Mouse (Mus musculus) right cerebral cortex, postnatal 36 days (tissue): ENCODE measurements around the gene Tcf20.
A peak's percentile ranks its signal among the peaks of the same experiment; 100 is the strongest.
"Not testable (repeated sequence)": the region's sequence is repeated elsewhere in the genome, so short reads cannot be mapped to it uniquely, and the experiment has no call there.

Experiments used
- DNase-seq, 2 experiments: peaks; one replicate each; pipeline ENCODE4 v3.0.0; 2022; ENCODE audit warnings: low spot score in 2 of 2, mixed read lengths in 1 of 2

The Tcf20 gene

DNA sequence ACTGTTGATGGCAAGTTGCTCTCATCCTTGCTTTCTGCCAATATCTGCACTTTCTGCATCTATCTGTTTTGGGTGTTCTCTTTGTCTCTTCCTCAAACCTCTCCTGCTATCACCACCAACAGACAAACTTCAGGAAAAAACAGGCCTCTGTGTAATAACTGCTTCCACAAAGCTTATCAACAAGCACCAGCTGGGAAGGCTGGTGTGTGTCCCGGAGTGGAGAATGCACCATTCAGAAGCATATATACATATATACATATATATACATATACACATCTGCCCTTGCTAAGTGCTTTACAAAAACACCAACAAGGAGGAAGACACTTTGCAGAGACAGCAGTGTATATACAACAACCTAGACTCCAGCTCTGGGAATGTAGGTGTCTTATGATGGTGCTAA is 177.1 kb downstream of the Tcf20 start:
- no peak for DNase-seq

DNA sequence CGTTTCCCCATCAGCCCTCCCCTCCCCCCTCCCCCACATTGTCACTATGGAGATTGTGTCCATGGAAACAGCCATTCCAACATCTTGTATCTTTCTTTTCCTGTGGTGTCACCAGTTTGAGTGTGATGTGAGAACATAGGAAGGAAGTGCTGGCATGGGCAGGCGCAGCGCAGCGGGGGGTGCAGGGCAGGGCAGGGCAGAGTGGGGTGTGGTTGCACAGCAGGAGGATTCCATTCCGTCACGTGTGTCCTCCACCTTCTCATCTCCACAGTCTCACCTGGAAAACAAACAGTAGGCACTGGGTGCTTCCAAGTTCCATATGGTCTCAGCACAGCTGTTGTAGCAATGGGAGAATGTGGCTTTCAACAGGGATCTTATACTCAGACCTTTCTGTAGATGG is 178.2 kb downstream of the Tcf20 start:
- no peak for DNase-seq

DNA sequence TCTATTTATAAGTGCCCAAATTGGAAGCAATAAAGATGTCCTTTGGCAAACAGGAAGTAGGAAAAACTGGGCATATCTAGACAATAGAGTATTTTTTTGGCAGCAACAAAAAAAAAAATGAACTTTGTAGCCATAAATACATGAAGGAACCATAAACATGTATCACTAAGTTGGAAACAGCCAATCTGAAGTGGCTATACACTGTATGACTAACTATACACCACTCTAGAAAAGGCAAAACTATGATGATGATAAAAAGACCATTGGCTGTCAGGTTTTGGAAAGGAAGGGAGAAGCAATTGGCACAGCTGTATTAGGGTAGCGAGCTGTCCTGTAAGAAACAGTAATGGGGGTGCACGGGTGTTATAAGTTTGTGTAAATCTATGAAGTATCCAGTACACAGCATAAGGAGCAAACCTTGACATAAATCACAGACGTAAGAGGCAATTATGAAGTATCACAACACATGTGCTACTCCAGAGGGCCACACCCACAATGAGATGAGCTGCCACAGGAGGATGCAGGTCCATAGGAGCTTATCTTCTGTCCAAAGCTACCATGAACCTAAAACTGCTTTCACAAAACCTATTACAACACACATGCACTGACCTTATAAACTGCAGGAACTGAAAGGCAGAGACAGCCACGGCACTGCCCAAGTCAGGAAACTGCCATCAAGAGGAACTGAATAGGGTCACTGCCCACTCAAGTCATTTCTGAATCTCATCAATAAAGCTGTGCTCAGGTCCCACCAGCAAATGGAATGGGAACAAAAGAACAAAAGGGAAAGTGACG is 180.5 kb downstream of the Tcf20 start:
- no peak for DNase-seq

DNA sequence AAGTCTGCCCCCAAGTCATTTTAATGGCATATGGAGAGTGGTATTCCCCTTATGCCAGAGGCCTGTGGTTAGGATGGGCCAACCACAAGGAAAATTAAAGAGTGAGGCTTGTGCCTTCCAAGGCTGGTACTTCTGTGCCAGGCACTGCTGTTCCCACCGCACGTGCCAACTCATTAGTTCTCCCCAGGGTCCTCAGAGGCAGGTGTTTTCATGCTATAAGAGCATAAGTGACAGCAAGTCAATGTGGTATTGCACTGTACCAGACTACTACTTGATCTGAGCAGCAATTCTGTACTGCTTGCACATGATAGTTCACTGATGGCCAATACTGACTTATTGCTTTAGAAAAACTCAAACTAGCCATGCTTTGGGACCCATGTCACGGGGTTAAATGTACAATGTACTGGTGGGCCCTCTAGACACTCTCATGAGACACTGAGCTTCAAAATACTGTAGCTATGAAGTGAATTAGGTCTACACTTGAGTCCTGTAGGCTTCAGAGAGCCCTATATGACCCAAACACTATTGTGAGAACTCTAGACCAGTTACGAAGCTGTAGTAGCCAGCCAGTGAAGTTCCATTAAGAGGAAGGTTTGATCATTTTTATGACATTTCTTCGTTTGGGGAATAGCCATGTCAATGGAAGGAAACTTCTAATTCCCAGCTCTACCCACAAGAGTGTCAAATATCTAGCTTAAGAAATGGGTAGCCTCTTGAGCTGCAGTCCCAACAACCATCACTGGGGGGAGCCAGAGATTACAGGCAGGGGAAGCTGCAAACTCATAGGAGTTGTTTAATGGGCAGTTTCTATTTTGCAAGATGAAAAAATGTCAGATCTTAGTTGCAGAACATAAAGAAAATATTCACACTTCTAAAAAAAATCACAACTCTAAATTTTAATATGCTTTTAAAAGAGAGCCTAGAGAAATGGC is 182.7 kb downstream of the Tcf20 start:
- peak; percentile 56 to 62 for DNase-seq

DNA sequence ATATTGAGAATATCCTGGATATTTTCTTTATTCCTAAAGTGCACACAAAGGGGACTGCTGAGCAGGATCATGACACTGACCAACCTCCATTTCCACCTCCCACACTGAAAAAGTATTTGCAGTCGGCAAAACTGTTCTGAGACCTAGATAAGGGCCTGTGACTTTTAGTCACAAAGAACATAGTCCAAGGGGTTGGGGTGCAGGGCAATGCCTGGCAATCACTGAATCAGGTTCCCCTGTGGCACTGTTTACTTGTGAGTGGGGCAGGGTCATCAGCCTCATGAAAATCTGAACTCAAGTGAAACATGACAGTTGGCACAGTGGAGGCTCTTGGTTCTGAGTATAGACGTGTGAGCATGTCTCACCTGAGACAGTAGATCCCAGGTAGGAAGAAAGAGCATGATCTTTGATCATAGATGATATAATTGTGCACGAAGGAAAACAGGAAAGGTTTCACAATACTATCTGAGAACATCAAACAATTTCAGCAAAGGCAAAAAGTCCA is 191.7 kb downstream of the Tcf20 start:
- DNase-seq, result no peak

DNA sequence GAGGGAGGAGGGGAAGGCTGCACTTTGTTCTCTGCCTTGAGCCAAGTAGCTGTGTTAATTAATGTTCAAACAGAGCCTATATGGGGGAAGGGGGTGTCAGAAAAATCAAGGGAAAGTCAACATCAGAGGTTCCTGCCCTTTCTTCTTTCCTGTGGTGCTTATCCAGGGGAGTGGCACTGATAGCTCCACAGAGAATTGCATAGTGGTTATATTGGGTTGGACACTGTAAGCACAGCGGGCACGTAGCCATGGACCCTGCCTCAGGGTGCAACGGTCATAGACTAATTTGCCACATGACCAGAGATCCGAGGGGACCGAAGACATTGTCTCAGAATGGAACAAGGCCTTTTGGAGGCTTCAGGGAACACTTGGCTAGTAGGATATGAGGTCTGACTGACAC is 193.4 kb downstream of the Tcf20 start, which contains the start of gene Cyp2d26:
TSS of gene Cyp2d26 (minus strand) at position 18 of the 400 bp plus-strand sequence.
- no peak for DNase-seq

DNA sequence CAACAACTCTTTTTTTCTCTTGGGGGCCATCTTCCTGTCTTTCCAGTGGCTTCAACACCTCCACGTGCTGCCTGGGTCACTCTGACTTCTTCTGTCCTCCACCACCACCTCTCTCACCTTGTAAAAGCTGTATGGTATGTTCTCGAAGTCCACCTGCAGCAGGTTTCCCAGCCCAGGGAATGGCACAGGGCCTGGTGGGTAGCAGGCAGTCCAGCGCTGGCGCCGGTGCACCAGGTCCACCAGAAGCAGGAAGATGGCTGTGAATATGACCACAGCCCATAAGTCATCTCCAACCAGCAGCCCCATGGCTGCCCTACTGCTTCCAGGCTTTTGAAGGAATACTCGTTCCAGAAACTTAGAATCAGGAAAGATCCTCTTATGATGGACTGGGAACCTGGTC is 193.8 kb downstream of the Tcf20 start:
- DNase-seq, result no peak

DNA sequence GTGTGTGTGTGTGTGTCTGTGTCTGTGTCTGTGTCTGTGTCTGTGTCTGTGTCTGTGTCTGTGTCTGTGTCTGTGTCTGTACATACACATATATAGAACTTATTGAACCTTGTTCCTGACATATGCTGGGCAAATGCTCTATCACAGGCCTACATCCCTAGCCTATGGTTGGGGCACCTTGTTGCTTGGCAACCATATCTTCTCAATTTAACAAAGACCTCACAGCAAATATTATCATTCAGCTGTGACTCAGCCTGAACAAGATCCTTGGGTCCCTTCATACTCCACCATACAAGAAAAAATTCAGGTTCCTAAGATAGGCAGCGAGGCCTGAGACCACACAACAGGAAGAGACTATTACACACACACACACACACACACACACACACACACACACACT is 194.2 kb downstream of the Tcf20 start:
- no peak for DNase-seq

DNA sequence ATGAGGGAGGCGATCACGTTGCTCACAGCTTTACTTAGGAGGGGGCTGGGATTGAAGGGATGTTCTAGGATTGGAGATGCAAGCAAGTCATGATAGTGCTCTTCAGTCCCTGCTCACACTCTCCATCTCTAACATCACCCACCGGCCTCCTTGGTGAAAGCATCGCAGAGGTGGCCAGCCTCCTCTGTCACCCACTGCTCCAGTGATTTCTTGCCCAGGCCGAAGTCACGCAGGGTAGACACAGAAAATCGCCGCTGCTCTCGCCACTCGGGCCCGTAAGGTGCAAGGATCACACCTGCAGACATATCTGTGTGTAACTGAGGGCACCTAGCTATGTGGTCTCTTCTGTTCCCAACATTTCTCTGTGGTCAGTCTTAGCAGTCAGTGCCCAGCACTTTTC is 195.1 kb downstream of the Tcf20 start:
- DNase-seq, result no peak

DNA sequence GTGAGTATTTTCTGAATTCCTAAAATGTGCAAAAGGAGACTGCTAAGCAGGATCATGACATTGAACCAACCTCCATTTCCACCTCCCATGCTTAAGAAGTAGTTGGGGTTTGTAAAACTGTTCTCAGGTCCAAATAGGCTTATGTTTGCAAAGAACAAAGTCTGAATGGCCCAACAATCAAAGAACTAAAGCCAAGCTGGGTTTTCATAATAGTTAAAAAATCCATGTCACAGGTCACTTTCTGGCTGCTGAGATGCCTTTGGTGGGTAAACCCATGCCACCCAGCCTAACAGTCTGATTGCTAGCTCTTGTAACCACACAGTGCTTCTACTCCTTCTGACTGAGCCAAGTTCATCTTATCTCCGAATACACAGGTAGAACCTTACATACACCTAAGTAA is 203.1 kb downstream of the Tcf20 start:
- no peak for DNase-seq

DNA sequence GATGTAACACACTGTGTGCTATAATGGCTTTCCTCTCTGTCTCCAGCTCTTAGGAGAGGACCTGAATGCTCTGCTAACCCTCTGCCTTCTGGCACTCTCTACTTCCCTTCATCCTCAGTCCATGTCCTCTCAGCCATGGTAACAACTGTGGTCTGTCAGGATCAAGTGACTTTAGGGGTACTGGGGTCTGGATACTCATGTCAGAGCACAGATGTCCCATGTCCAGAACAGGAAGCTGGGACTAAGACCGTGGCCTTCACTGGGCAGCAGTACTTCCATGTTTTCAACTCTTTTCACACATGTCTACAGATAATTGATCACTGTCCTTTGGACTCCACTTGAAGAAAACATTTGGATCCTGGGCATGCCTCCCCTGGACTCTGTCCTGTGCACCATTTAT is 203.9 kb downstream of the Tcf20 start:
- DNase-seq, result no peak

DNA sequence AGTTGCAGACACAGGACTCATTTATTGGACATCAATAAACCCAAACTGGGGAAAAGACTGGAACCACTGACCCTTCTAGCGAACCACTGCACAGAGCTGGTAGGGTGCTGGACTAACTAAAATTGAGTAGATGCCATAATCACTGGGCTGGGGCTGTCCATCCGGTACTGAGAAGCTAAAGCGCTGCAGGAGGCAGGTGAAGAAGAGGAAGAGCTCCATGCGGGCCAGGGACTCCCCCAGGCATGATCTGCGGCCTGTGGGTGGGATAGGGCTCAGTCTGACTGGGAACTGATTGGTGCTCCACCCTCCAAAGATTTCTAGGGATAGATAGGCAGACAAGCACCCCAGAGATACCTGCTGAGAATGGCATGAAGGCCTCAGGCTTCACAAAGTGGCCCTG is 209.8 kb downstream of the Tcf20 start:
- DNase-seq, result not testable (repeated sequence)

DNA sequence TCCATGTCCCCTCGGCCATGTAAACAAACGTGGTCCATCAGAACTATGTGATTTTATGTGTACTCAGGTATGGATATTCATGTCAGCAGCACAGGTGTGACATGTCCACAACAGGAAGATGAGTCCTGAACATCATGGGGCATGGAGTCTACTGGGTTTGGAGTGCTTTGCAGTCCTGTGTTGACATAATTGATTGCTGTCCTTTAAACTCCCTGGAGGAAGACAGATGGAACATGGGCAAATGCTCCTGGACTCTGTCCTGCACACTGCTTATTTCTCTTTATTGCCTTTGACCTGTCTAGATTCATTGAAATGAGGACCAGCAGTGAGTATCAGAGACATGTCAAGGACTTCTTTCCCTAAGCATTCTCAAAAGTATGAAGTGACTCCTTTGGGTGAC is 221.7 kb downstream of the Tcf20 start:
- DNase-seq, result no peak

DNA sequence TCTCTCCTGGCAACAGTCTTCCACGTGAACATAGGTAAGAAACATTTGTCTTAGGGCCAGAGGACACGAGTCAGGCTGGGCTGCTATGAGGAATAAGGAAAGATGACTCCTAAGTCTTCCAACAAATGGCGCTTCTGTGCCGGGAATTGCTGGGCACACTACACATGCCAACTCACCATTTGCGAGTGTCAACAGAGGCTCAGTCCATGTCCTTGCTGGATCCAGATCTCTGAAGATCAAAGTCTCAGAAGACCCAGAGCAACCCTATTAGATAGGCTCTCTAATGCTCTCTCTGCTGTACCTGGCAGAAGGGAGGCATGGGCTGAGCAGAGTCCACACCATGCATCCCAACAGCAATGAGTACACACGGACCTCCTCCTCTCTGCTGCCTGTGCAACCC is 222.8 kb downstream of the Tcf20 start:
- no peak for DNase-seq

DNA sequence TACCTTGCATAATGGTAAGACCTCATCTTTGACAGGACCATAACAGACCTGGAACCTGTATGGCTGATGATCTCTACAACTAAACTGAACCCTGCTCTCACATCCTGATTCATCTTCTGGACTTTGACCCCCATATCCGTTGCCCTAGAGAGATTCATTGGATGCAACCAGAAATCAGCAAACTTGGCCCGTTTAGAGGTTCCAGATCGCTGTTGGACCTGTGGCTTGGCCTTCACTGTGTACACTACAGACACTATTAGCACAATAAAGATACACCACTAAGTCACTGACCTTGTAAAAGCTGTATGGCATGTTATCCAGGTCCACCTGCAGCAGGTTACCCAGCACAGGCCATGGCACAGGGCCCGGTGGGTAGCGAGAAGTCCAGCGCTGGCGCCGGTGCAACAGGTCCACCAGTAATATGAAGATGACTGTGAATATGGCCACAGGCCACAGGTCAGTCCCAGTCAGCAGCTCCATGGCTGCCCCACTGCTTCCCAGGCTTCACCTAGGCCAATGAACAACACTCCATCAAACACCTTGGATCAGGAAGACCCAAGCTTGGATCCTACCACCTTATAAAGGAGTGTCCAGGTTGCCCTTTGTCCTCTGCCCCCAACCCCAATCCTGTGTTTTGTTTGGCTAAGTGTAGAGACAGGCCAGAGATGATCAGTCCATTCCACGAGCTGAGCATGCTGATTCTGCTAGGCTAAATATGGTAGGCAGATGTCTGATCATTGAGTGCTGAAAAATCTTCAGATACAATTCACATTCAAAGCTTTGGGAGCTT is 223.8 kb downstream of the Tcf20 start, which contains the start of gene Cyp2d40:
TSS of gene Cyp2d40 (minus strand) at position 553 of the 790 bp plus-strand sequence.
- DNase-seq, result no peak
